Mouse (Mus musculus): ENCODE data around the gene Skil.

DNA sequence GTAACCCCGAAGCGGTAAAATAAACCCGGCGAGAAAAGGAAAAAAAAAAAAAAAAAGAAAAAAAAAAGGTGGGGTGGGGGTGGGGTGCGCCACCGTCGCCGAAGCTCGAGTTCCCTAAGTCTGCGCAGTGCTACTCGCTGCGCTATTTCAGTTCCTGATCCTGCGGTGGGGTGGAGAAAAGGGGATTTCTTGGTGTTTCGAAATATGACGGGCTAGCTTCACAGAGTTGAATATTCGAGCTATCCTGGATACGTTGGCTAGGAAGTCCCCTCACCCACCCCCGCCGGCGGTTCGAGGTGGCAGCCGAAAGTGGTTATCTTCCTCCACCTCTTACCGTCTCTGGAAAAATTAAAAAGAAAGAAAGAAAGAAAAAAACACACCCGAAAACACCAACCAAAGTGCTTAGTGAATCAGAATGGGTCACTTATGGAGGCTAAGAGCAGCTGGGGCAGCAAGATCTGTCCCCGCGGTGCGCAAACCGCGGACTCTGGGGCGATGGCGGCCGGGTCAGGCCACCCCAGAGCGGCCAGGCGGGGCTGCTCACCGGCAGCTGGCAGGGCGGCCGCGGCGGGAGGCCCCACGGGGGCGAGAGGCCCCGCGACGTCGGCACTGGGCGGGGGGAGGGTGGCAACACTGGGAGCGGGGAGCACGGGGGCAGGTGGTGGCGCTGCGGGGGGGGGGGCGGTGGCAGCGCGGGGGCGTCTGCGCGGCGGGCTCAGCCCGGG, 1.1 kb upstream of the Skil start:
- no peak for TF ChIP-seq CTCF (conservative IDR thresholded peaks at IDR 0.05; ENCODE audit: insufficient read depth, insufficient read length, low read depth, low read length)
- peak; percentile 9 for TF ChIP-seq POLR2A (IDR thresholded peaks at IDR 0.05; ENCODE audit: low read depth, low read length)
